Mouse (Mus musculus) cerebellum, adult 9-11 months (tissue): ENCODE measurements around the gene Stkld1.
"Not testable (repeated sequence)": the region's sequence is repeated elsewhere in the genome, so short reads cannot be mapped to it uniquely, and the experiment has no call there.

ENCODE experiments used
- DNase-seq: peaks from one replicate; pipeline ENCODE4 v3.0.0; 2022

The Stkld1 gene

DNA sequence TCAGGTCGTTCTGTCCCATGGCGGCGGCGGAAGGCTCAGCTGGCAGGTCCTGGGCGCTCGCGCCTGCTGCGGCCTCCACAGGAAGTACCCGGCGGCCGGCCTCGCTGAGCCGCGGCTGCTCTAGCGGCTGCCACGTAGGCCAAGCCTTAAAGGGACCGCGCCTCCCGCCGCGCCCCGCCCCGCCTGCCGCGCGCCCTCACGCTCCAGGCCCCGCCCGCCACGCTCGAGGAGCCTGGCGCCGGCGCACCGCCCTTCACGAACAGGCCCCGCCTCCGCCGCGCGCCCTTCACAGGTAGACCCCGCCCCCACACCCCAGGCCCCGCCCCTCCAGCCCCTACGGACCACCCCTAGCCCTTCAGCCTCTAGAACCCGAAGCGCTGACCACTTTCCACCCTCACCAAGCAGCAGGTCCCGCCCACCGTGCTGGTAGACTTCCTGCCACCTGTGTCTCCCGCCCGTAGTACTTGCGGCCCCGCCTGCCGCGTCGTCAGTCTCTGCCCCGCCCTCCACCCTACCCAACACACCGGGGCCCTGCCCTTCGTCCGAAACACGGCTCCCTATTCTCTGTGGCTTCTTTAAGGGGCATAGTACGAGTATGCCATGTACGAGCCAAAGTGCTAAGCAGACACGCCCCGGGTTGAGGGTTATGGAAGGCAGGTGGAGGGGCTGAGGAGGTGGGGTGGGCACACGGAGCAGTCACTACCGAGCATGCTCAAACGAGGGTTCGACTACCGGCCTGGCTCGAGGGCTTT is at the start of gene Stkld1, which contains the start of gene Surf4:
TSS of gene Stkld1 (plus strand) at position 744 of the 752 bp plus-strand sequence.
TSS of gene Surf4 (minus strand) at position 625 of the 752 bp plus-strand sequence.
- DNase-seq: peak; percentile 93

DNA sequence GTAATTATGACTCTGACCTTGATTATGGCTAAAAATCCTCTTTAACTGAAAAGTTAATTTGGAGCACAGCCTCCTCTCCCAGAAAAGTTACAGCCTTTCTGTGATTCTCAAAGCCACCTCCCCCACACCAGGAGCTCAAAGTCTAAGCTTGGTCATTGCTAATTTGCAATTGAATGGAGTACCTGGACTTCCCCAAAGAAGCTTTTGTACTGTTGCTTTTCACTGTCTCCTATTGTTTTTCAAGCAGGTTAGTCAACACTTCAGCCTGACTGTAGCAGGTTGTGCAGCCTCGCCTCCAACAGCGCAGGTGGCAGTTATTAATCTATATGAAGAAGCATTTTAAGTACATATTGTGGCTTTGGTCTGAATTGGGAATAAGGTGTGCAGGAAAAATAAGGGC is 48.3 kb upstream of the Stkld1 start:
- not testable (repeated sequence) for DNase-seq

DNA sequence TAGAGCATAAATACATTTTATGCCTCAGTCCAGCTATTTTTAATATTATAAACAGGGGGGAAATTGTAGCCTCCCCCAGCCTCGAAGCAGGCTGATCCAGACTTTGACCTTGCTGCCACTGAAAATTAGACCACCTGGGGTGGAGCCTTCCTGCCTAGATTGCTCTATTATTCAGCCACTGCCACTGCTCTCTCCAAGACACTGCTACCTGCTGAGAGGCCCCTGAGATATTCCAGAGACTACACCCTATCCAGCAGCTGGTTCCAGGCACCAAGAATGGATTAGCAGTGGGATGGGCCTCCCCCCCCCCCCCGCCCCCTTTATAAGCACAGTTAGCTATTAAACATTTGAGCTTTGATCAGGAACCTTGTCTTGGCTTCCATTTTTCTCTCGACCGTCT is 47.7 kb upstream of the Stkld1 start:
- not testable (repeated sequence) for DNase-seq

DNA sequence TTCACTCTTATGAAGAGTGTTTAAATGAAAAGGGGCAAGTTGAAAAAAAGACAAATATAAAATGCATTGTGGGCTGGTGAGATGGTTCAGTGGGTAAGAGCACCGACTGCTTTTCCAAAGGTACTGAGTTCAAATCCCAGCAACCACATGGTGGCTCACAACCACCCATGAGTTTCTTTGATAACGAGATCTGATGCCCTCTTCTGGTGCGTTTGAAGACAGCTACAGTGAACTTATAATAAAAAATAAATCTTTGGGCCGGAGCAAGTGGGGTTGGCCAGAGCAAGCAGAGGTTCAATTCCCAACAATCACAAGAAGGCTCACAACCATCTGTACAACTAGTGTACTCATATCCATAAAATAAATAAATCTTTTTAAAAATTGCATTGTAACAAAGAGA is 37.9 kb upstream of the Stkld1 start:
- no peak for DNase-seq

DNA sequence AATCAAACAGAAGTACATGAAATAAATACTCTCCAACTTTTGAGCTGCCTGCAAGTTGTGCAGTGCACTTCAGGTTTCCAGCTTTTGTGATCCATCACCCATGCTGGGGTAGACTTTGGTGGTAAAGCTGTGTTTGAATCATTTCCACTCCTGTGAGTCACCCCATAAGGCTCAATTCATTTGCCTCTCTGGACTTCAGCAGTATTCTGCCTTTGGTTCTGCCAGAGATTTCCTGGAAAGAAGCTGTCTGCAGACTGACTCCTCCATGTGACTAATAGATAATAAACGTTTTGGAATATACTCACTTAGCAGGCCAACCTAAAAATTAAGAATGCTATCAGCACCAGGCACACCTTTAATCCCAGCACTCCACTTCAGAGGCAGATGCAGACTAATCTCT is 33.1 kb upstream of the Stkld1 start:
- no peak for DNase-seq

DNA sequence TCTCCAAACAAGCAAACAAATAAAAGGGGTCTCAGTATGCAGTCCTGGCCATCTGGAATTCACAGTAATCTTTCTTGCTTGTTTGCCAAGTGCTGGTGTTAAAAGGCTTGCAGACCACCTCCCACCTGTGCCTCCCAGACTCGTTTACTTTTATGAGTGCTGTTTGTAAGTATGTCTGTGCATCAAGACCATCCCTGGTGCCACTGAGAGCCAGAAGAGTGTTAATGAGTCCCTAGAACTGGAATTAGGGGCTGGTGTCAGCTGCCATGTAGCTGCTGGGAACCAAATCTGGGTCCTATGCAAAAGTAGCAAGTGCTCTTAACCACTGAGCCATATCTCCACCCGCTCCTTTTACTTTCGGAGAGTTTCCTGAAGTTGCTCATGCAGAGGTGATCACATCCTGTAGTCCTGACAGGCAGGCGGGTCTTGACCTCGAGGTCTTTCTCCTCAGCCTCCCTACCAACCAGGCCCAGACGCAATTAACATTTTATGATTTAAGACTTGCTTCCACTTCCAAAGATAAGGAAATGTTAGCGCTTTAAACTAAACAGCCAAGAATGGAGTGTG is 31.9 kb upstream of the Stkld1 start:
- DNase-seq: no peak

DNA sequence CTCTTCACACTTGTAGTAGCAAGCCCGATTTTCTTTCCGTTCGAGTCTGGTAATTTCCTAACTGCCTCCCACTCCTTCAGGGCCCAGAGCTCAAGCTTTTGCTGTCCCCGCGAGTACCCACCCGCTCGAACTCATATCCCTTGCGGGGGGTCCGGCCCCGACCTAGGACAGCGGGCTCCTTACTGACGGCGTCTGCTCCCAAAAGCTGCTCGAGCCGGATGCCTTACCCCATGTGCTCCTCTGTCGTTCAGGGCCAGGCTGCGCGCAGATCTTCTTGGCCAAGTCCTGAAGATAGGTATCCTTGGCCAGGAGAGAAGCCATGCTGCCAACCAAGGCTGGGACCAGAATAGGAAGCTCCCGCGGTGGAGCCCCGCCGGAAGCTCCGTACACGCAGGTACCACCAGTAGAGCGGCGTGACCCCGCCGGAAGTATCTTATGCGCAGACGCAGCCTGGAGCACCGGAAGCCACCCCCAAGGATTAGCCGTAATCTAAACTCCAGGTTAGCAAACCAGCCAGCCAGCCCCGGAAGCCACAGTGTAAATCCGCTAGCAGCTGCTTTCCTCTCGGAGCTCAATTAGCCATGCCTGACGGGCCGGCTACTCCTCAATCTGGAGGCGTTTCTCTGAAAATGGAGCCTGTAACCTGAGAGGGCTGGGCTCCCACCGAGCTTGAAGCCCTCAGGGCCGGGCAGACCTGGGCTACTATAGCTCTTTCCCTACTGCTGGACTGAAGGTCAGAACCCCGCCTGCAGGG is 31.2 kb upstream of the Stkld1 start, which contains the start of gene Surf6:
TSS of gene Surf6 (minus strand) at position 413 of the 754 bp plus-strand sequence.
- DNase-seq: peak; percentile 95

DNA sequence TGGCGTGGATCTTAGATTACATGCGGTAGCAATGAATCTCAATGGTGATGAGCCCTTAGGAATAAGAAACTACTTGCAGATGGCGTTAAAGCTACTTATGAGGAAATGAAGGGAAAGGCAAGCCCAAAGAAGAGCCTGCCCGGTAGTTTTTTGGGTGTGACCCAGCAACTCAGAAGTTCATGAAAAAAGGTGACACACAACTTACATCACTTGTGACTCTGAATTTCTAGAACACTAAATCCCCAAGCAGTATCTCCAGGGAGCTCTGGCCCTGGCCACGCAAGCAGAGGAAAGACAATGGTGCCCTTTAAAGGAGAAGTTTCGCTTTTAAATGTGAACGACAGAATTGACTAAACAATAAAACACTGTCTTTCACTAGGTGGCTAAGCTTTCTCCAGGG is 30.5 kb upstream of the Stkld1 start:
- no peak for DNase-seq

DNA sequence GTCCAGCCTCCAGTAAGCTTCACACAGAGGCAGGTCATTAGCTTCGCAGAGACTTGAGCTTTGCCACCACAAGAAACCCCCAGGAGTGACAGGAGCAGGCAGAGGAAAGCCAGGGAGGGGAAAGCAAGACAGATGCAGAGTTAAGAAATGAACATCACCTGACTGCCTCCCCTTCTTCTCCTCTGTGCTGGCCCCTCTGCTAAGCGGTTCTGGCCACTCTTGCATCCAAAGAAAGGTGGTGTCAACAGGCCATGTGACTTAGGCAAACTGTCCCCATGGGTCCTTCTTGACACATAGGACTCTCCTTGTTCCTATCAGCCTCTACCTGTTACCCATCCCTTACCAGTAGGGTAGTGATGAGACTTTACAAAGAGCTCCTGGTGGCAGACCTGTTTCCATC is 27.9 kb upstream of the Stkld1 start:
- DNase-seq: no peak

DNA sequence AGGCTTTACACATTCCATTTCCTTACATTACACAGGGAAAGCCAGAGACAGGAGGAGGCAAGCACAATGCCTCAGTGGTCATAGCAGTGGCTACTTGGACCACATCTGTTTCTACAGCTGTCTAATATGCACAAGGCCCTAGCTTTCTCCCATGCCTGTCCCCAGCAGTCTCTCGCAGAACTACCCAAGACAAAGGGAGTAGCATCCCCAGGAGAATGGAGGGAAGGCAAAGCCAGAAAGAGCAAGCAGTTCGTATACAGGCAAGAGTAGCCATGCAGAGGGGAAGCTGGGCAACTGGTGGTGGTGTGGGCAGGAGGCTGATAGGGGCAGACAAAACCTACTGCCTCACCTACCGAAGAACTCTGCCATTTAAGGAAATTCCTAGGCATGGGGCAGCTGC is 27.4 kb upstream of the Stkld1 start:
- DNase-seq: no peak

DNA sequence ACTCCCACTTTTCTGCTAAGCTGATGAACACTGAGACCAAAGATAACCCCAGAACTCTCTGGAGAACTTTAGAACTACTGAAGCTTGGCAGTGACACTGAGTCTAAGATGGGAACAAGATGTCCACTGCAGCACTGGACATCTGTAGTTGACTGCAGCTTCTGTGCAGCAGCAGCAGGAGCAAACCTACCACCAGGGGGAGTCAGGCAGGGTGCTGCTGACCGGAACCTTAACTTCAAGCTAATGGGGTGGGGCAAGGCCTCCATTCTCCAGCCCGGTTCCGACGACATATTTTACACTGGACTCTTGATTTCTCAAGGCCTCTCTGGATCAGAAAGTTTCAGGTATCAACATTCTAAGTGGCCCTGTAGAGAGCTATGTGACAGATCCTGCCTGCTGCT is 26.7 kb upstream of the Stkld1 start:
- DNase-seq: peak; percentile 42

DNA sequence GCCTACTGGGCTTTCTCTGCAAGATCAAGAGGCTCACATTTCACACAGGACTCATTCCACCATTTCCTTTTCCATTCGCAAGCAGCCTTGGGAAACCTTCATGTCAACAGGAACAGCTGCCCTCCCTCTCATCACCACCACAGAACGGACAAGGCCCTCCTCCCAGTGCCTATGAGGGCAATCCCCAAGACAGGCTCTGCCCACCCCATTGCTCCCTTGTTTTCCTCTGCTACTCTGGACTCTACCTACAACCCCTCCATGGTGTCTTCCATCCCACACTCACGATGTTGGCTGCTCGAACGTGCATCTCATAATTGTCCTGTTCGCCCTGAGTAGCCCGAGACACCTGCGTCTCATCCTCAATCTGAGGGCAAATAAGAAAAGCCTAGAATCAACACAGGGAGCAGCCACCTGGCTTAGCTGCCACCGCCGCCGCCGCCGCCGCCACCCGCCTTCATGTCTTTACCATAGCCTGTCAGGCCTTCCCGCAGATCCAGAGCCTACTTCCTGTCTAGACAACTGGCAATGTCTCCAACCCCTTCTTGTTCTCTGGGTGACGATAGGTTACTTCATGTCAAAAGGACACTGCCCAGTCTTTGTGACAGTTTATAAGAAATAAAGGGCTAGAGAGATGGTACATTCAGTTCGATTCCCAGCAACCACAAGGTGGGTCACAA is 25.0 kb upstream of the Stkld1 start:
- peak; percentile 39 for DNase-seq

DNA sequence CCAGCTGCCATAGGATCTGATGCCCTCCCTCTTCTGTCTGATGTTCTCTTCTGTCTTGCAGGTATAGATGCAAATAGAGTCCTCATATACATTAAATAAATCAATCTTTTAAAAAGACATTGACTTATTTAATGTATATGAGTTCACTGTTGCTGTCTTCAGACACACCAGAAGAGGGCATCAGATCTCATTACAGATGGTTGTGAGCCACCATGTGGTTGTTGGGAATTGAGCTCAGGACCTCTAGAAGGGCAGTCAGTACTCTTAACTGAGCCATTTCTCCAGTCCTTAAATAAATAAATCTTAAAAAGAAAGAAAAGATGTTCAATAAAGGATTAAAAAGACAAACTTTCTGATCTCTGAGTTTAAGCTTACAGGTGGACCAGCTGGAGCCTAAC is 24.5 kb upstream of the Stkld1 start:
- DNase-seq: no peak

DNA sequence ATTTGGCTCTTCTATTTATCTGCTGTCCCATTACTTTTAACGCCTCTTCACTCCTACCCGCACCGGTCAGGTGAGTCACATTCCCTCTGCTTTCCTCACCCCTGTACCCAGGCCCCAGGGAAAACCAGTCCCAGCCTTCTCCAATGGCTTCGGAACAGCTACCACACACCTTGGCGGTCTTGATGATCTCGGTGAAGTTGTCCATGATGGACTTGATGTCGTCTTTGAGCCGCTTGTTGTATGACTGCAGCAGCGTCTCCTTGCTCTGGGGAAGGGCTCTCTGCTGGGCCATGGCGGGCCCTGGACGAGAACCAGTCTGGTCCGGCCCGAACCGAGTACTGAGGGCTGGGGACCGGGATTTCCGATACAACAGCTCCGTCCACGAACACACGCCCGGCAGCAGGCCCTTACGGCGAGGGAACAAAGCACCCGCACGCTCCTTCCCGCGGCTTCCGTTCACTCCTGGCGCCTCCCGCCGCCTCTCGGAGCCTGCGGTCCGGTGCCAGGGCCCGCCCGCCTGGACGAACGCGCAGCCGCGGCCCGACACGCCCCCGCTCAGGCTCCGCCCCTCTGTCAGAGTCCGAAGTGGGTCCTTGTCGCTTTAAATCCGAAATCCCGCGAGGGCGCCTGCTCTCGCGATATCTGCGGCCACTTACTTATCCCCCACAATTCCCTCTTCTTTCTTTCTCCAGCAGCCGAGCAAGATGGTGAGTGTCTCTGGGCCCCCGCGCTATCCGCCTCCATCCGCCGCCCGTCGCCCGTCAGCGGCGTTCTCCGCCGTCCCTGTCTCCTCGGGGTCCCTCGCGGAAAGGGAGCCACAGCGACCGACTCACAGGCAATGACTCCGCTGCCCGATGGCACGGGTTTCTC is 23.5 kb upstream of the Stkld1 start, which contains the start of the genes Med22 and Rpl7a:
TSS of gene Med22 (minus strand) at position 554 of the 870 bp plus-strand sequence.
TSS of gene Rpl7a (plus strand) at position 641 of the 870 bp plus-strand sequence.
- peak; percentile 99 for DNase-seq

DNA sequence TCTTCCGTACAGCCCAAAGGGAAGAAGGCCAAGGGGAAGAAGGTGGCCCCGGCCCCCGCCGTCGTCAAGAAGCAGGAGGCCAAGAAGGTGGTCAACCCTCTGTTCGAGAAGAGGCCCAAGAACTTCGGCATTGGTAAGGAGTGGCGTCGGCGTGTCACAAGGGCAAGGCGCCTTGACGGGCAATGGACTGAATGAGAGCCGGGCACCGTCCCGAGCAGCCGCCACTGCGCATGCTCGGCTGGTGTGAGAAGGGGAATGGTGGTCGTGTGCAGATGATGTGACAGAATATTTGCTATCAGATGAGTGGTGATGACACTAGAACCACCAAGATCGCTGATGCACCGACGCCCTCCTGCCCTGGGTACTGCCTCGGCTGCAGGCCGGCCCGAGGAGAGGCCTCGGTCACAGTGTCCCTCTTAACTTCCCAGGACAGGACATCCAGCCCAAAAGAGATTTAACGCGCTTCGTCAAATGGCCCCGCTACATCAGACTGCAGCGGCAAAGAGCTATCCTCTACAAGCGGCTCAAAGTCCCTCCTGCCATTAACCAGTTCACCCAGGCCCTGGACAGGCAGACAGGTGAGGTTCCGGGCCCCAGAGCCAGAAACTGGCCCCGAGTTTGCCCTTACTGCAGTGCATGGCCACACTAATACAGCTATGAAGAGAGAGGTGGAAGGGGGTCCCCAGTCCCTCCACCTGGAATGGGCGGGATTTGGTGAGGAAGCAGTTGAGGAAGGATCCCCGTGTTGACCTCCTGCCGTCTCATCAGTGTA is 22.7 kb upstream of the Stkld1 start:
- peak; percentile 50 for DNase-seq

DNA sequence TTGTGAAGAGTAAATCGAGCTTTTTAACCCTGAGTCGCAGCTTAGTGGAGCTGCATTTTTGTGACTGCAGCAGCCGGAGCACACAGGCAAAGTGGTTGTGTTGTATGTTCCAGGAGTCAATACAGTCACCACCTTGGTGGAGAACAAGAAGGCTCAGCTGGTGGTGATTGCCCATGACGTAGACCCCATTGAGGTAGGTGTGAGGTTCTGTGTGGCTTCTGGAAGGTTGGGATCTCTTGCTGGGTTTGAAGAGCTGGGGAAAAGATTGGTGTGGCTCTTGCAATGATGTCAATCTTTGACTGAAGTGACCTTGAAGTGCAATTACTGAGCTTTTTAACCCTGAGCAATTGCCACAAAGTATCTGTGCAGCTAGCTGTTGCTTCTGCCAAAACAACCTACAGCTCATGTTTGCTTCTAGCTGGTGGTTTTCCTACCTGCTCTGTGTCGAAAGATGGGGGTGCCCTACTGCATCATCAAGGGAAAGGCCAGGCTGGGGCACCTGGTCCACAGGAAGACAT is 21.5 kb upstream of the Stkld1 start:
- DNase-seq: peak; percentile 32

DNA sequence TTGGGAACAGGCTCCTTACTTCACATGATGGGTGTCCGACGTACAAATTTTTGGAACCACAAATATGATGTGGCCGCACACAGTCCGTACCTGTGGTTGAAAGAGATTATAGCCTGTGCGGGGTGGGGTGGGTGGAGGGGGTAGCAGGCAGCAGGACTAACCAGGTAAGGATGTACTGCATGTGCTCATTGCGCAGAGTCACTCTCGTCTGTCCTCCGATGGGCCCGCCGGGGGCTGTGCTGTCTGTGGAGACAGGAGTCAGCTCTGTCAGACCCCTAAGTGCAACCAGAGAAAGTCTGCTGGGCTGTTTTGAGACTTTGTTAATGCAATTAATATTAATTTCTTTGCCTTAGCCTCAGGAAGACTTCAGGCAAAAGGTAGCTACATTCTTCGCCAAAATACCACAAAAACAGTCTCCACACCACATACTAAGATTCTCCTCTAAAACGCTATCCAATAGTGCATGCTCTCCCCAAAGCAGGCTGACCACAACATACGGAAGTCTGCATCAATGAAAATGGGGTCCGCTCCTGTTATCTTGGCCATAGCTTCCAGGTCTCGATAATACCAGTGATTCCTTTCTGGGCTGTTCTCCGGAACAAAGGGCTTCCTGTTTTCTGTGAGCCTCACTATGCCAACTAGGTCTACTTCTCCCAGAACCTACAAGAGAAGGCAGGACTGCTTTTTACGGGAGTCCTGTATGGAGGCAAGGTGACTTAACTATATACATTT is 20.3 kb upstream of the Stkld1 start:
- DNase-seq: peak; percentile 22

DNA sequence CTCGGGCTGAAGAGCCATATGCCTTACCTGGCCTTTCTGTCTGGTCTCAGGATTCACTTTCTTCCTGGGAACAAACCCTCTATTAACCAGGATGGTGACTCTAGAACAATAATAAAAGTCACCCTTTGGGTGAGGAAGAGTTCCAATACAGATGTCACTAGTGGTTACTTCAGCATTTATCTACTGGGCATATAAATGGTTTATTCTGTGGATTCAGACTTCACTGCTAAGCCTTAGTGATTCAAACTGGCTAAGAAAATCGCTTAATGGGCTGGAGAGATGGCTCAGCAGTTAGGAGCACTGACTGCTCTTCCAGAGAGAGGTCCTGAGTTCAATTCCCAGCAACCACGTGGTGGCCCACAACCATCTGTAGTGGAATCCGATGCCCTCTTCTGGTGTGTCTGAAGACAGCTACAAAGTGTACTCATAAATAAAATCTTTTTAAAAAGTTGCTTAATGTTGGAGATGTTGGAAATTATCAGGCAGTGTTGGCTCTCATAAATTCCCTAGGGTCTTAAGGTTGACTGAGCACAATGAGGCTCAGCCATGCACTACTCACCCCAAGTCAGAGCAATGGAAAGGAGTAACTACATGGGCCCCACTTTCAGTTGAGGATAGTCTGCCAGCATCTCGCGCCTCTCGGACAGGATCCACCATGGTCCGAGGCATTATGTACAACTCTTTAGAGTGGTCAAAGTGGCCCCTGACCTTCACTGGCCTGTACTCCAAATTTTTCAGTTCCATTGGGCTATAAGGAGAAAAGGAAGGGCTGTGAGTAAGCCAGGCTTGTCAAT is 19.5 kb upstream of the Stkld1 start:
- DNase-seq: peak; percentile 7
